24 mouse cellular contexts compared by ENCODE assay signal in genomic region chr14:105321712-105322111, GRCm38 (mm10).
DNase-seq lines count a peak whose midpoint lies in the region; ATAC-seq and TF ChIP-seq lines count a peak whose summit lies in the region.
"Had no signal": no experiment of that assay in that cellular context is flagged by ENCODE, and none has a peak within 500 bp of the region (broad histone marks: within the 10 kb centered on the region; RNA-seq: fewer than 3 reads in every experiment).

No protein-coding gene starts in this region.

- TF ChIP-seq EP300 in stomach, postnatal 0 days (optimal IDR thresholded peaks at IDR 0.05), result no peak

- H3K4me3 ChIP-seq in limb, embryonic 11.5 days (ENCODE audit: low read depth, low read length), result no peak overlapping the region
- H3K4me3 ChIP-seq in limb, embryonic 10.5 days, result no peak overlapping the region
- H3K4me3 ChIP-seq in lung, embryonic 15.5 days, result no peak overlapping the region
- no peak overlapping the region for H3K4me3 ChIP-seq in stomach, embryonic 14.5 days (ENCODE audit: low read depth, low read length)
- no peak overlapping the region for H3K4me3 ChIP-seq in stomach, postnatal 0 days (ENCODE audit: low read depth, low read length)
- H3K4me3 ChIP-seq: embryonic facial prominence, embryonic 10.5 days; embryonic facial prominence, embryonic 12.5 days; forebrain, embryonic 13.5 days; forebrain, embryonic 15.5 days had no signal

- 67% methylated on average over 3 of the region's 3 CpGs for WGBS in limb, embryonic 11.5 days
- 86% methylated on average over 3 of the region's 3 CpGs for WGBS in limb, embryonic 10.5 days
- 59% methylated on average over 3 of the region's 3 CpGs for WGBS in lung, embryonic 15.5 days
- 68% methylated on average over 3 of the region's 3 CpGs for WGBS in stomach, embryonic 14.5 days
- 57% methylated on average over 3 of the region's 3 CpGs for WGBS in stomach, postnatal 0 days

- H3K27ac ChIP-seq in limb, embryonic 11.5 days (replicated peaks; ENCODE audit: low read depth, low read length), result no peak overlapping the region
- H3K27ac ChIP-seq in limb, embryonic 10.5 days, result no peak overlapping the region
- H3K27ac ChIP-seq in lung, embryonic 15.5 days, result 0 out of 2 replicates have a peak overlapping the region, but pooled peaks have one; percentile 45
- H3K27ac ChIP-seq in stomach, embryonic 14.5 days (ENCODE audit: low read length), result no peak overlapping the region
- no peak overlapping the region for H3K27ac ChIP-seq in stomach, postnatal 0 days (replicated peaks)
- H3K27ac ChIP-seq: embryonic facial prominence, embryonic 10.5 days; embryonic facial prominence, embryonic 12.5 days; forebrain, embryonic 13.5 days; forebrain, embryonic 15.5 days had no signal

- no peak overlapping the region for H3K9ac ChIP-seq in limb, embryonic 11.5 days (ENCODE audit: low read length)
- no peak overlapping the region for H3K9ac ChIP-seq in lung, embryonic 15.5 days
- H3K9ac ChIP-seq in stomach, embryonic 14.5 days (replicated peaks; ENCODE audit: low read depth, low read length), result no peak overlapping the region
- no peak overlapping the region for H3K9ac ChIP-seq in stomach, postnatal 0 days (ENCODE audit: low read length)
- H3K9ac ChIP-seq: embryonic facial prominence, embryonic 12.5 days; forebrain, embryonic 13.5 days; forebrain, embryonic 15.5 days had no signal

- H3K4me1 ChIP-seq in limb, embryonic 11.5 days (ENCODE audit: control insufficient read depth, insufficient read depth, low read length), result no peaks in the 10 kb centered on the region
- H3K4me1 ChIP-seq in limb, embryonic 10.5 days, result no peaks in the 10 kb centered on the region
- no peaks in the 10 kb centered on the region for H3K4me1 ChIP-seq in lung, embryonic 15.5 days
- no peaks in the 10 kb centered on the region for H3K4me1 ChIP-seq in stomach, embryonic 14.5 days (ENCODE audit: control insufficient read depth, insufficient read depth, low read length)
- no peaks in the 10 kb centered on the region for H3K4me1 ChIP-seq in stomach, postnatal 0 days (replicated peaks; ENCODE audit: control insufficient read depth, insufficient read depth)
- H3K4me1 ChIP-seq: embryonic facial prominence, embryonic 10.5 days; embryonic facial prominence, embryonic 12.5 days; forebrain, embryonic 13.5 days; forebrain, embryonic 15.5 days had no signal

- DNase-seq in limb, embryonic 11.5 days (ENCODE audit: low spot score), result peak; percentile 18
- no peak for DNase-seq in limb, embryonic 10.5 days (ENCODE audit: low spot score)
- no peak for DNase-seq in lung, postnatal 36 days
- DNase-seq in stomach, postnatal 0 days (ENCODE audit: low spot score), result no peak
- DNase-seq: adrenal gland, adult 8-10 months; adrenal gland, postnatal 14 days; adrenal gland, postnatal 36 days; B cell, adult 2 months; cerebellum, adult 11-12 months; cerebellum, adult 2 months; cerebellum, adult 9-10 months; cerebellum, postnatal 10 days; cerebellum, postnatal 25 days had no signal

- H3K9me3 ChIP-seq in limb, embryonic 11.5 days (ENCODE audit: control insufficient read depth, low read length), result no peaks in the 10 kb centered on the region; the same call in 1 of the 2 replicates
- no peaks in the 10 kb centered on the region for H3K9me3 ChIP-seq in limb, embryonic 10.5 days (replicated peaks)
- no peaks in the 10 kb centered on the region for H3K9me3 ChIP-seq in lung, embryonic 15.5 days
- H3K9me3 ChIP-seq in stomach, embryonic 14.5 days (ENCODE audit: control insufficient read depth, low read depth, low read length), result no peaks in the 10 kb centered on the region
- 0 out of 2 replicates have a peak, but pooled peaks cover 3% of the 10 kb centered on the region for H3K9me3 ChIP-seq in stomach, postnatal 0 days (ENCODE audit: control insufficient read depth, low read length)
- H3K9me3 ChIP-seq: embryonic facial prominence, embryonic 12.5 days; forebrain, embryonic 13.5 days had no signal

- no peaks in the 10 kb centered on the region for H3K27me3 ChIP-seq in limb, embryonic 11.5 days (ENCODE audit: control insufficient read depth, insufficient read depth, low read length)
- no peaks in the 10 kb centered on the region for H3K27me3 ChIP-seq in limb, embryonic 10.5 days (ENCODE audit: low read depth, poor library complexity, severe bottlenecking)
- no peaks in the 10 kb centered on the region for H3K27me3 ChIP-seq in lung, embryonic 15.5 days
- H3K27me3 ChIP-seq in stomach, embryonic 14.5 days (ENCODE audit: control insufficient read depth, insufficient read depth, low read length), result no peaks in the 10 kb centered on the region
- no peaks in the 10 kb centered on the region for H3K27me3 ChIP-seq in stomach, postnatal 0 days (ENCODE audit: control insufficient read depth, insufficient read depth, low read length)
- H3K27me3 ChIP-seq: CH12.LX; embryonic facial prominence, embryonic 12.5 days; forebrain, embryonic 13.5 days; forebrain, embryonic 15.5 days; Patski had no signal

- TF ChIP-seq CTCF in stomach, postnatal 0 days (IDR thresholded peaks at IDR 0.05; ENCODE audit: low read depth), result no peak

- ATAC-seq in limb, embryonic 11.5 days (ENCODE audit: insufficient number of reproducible peaks, low FRiP score, low TSS enrichment, low read depth), result no peak
- no peak for ATAC-seq in lung, embryonic 15.5 days (ENCODE audit: borderline replicate concordance, extremely low read depth, low FRiP score, low TSS enrichment)
- peak; percentile 72; the same call in 1 of the 2 replicates for ATAC-seq in stomach, embryonic 14.5 days (ENCODE audit: insufficient number of reproducible peaks, insufficient read depth, low FRiP score, low read depth)
- no peak for ATAC-seq in stomach, postnatal 0 days (ENCODE audit: low FRiP score, low TSS enrichment)
- ATAC-seq: activated CD4-positive, CD25-positive, alpha-beta regulatory T cell, adult 4 months; CD4-positive, CD25-positive, alpha-beta regulatory T cell, adult 4 months; forebrain, embryonic 13.5 days; forebrain, embryonic 15.5 days; Patski had no signal

- no peak overlapping the region for H3K4me2 ChIP-seq in limb, embryonic 11.5 days (ENCODE audit: low read depth, severe bottlenecking)
- H3K4me2 ChIP-seq in lung, embryonic 15.5 days, result no peak overlapping the region
- no peak overlapping the region for H3K4me2 ChIP-seq in stomach, embryonic 14.5 days (replicated peaks; ENCODE audit: low read depth, low read length)
- no peak overlapping the region for H3K4me2 ChIP-seq in stomach, postnatal 0 days (replicated peaks; ENCODE audit: low read depth)
- H3K4me2 ChIP-seq: embryonic facial prominence, embryonic 12.5 days; forebrain, embryonic 13.5 days; forebrain, embryonic 15.5 days had no signal

- no peaks in the 10 kb centered on the region for H3K36me3 ChIP-seq in limb, embryonic 11.5 days (ENCODE audit: control insufficient read depth, insufficient read depth, low read length)
- no peaks in the 10 kb centered on the region for H3K36me3 ChIP-seq in limb, embryonic 10.5 days
- H3K36me3 ChIP-seq in lung, embryonic 15.5 days, result no peaks in the 10 kb centered on the region
- no peaks in the 10 kb centered on the region for H3K36me3 ChIP-seq in stomach, embryonic 14.5 days (ENCODE audit: control insufficient read depth, insufficient read depth, low read length)
- no peaks in the 10 kb centered on the region for H3K36me3 ChIP-seq in stomach, postnatal 0 days (ENCODE audit: control insufficient read depth, insufficient read depth, low read length)
- H3K36me3 ChIP-seq: embryonic facial prominence, embryonic 10.5 days; embryonic facial prominence, embryonic 12.5 days; forebrain, embryonic 15.5 days; G1E had no signal
